Mouse (Mus musculus) kidney, embryonic 14.5 days (tissue): ENCODE measurements at regions not wholly inside any gene's neighbourhood (a gene's known extent, or its start where the extent isn't known, plus 50 kb on each side); places are given as distances from the start of the nearest gene placed in this dataset.
"Not testable (repeated sequence)": the region's sequence is repeated elsewhere in the genome, so short reads cannot be mapped to it uniquely, and the experiment has no call there.

Source experiments
- ATAC-seq: fragments of 200-750 bp; cut with Nextera tagmentation; 2 replicates; pipeline ENCODE4 v1.8.0; 2017; ENCODE audit warnings: moderate number of reproducible peaks, mild to moderate bottlenecking, moderate TSS enrichment, moderate library complexity; ENCODE audit not compliant: low FRiP score, low TSS enrichment
- H3K27ac ChIP-seq: fragments of 300-500 bp; sonication (generic); 2 replicates; pipeline ENCODE4 v1.5.1; 2014; ENCODE audit warnings: low read depth, mild to moderate bottlenecking, low read length, moderate library complexity, mixed read lengths
- H3K27me3 ChIP-seq: fragments of 300-500 bp; sonication (generic); 2 replicates; pipeline ENCODE4 v1.6.1; 2014; ENCODE audit warnings: mild to moderate bottlenecking, low read length; ENCODE audit not compliant: control insufficient read depth, insufficient read depth
- H3K36me3 ChIP-seq: fragments of 300-500 bp; sonication (generic); 2 replicates; pipeline ENCODE4 v1.6.1; 2014; ENCODE audit warnings: low read length, mixed read lengths; ENCODE audit not compliant: control insufficient read depth, insufficient read depth
- H3K4me1 ChIP-seq: fragments of 300-500 bp; sonication (generic); 2 replicates; pipeline ENCODE4 v1.6.1; 2014; ENCODE audit warnings: low read length, mixed read lengths; ENCODE audit not compliant: control insufficient read depth, insufficient read depth
- H3K4me2 ChIP-seq: fragments of 300-500 bp; sonication (generic); replicated peaks from 2 replicates; pipeline ENCODE4 v1.6.1; 2014; ENCODE audit warnings: low read depth, mild to moderate bottlenecking, low read length
- H3K4me3 ChIP-seq: fragments of 300-500 bp; sonication (generic); 2 replicates; pipeline ENCODE4 v1.5.1; 2014; ENCODE audit warnings: mild to moderate bottlenecking, low read length
- H3K9ac ChIP-seq: fragments of 300-500 bp; sonication (generic); 2 replicates; pipeline ENCODE4 v1.6.1; 2014; ENCODE audit warnings: low read depth, mild to moderate bottlenecking, low read length, moderate library complexity
- H3K9me3 ChIP-seq: fragments of 300-500 bp; sonication (generic); 2 replicates; pipeline ENCODE4 v1.6.1; 2016; ENCODE audit warnings: low read length; ENCODE audit not compliant: control insufficient read depth
- WGBS: fragments of 180-500 bp; shearing (Covaris S2); extraction: QIAGEN DNeasy Blood & Tissue Kit; methylation state at CpG from one replicate; pipeline ENCODE4 v1.1.7; 2014; 5-methylcytosine and 5-hydroxymethylcytosine counted together

GRCm38 (mm10) chr11:52460190-52460780, 64.1 kb downstream of the 9530068E07Rik start:
- Histone ChIP-seq H3K36me3 (no peaks in the 10 kb centered on the region), H3K4me2 (no peak overlapping the region), H3K27me3 (no peaks in the 10 kb centered on the region), H3K4me1 (0 out of 2 replicates have a peak, but pooled peaks cover 6% of the 10 kb centered on the region), H3K27ac (no peak overlapping the region), H3K9me3 (no peaks in the 10 kb centered on the region), H3K9ac (no peak overlapping the region), H3K4me3 (no peak overlapping the region)
- 61% methylated on average over 7 of the region's 7 CpGs for WGBS
- ATAC-seq = no peak

- H3K4me3 ChIP-seq, H3K36me3 ChIP-seq, H3K4me1 ChIP-seq, H3K4me2 ChIP-seq, H3K9me3 ChIP-seq, ATAC-seq, H3K9ac ChIP-seq, H3K27me3 ChIP-seq, H3K27ac ChIP-seq: not testable (repeated sequence)
- WGBS = 73% methylated on average over 6 of the region's 6 CpGs
These were observed 74.9 kb downstream of the 9530068E07Rik start for GRCm38 (mm10) chr11:52471128-52471527.

GRCm38 (mm10) chr11:52480111-52480510, 83.9 kb downstream of the 9530068E07Rik start:
- 65% methylated on average over 10 of the region's 10 CpGs for WGBS
- not testable (repeated sequence) for H3K27me3 ChIP-seq, H3K4me1 ChIP-seq, H3K36me3 ChIP-seq, ATAC-seq, H3K4me3 ChIP-seq, H3K9ac ChIP-seq, H3K27ac ChIP-seq, H3K4me2 ChIP-seq, H3K9me3 ChIP-seq

- H3K27ac ChIP-seq, H3K9me3 ChIP-seq, H3K27me3 ChIP-seq, H3K4me3 ChIP-seq, H3K4me1 ChIP-seq, H3K36me3 ChIP-seq, ATAC-seq, H3K4me2 ChIP-seq, H3K9ac ChIP-seq: not testable (repeated sequence)
- 62% methylated on average over 24 of the region's 24 CpGs for whole genome bisulfite sequencing
These were observed 84.5 kb downstream of the 9530068E07Rik start for GRCm38 (mm10) chr11:52480694-52481093.

GRCm38 (mm10) chr11:52483534-52483933, 87.3 kb downstream of the 9530068E07Rik start:
- WGBS = 82% methylated on average over 6 of the region's 8 CpGs
- not testable (repeated sequence) for H3K9me3 ChIP-seq, H3K4me3 ChIP-seq, H3K27ac ChIP-seq, H3K4me1 ChIP-seq, H3K36me3 ChIP-seq, H3K9ac ChIP-seq, H3K27me3 ChIP-seq, ATAC-seq, H3K4me2 ChIP-seq

- not testable (repeated sequence) for H3K4me1 ChIP-seq, H3K4me3 ChIP-seq, H3K9ac ChIP-seq, H3K9me3 ChIP-seq, H3K27ac ChIP-seq, H3K4me2 ChIP-seq, H3K36me3 ChIP-seq, H3K27me3 ChIP-seq, ATAC-seq
- WGBS = 73% methylated on average over 4 of the region's 4 CpGs
These were observed 92.3 kb downstream of the 9530068E07Rik start for GRCm38 (mm10) chr11:52488538-52488937.

GRCm38 (mm10) chr11:52493336-52493735, 97.1 kb downstream of the 9530068E07Rik start:
- Histone ChIP-seq H3K4me1 (no peaks in the 10 kb centered on the region), H3K9me3 (no peaks in the 10 kb centered on the region), H3K4me3 (no peak overlapping the region), H3K36me3 (no peaks in the 10 kb centered on the region), H3K4me2 (no peak overlapping the region), H3K27me3 (no peaks in the 10 kb centered on the region), H3K27ac (no peak overlapping the region), H3K9ac (no peak overlapping the region)
- 80% methylated on average over 6 of the region's 6 CpGs for WGBS
- ATAC-seq = no peak

GRCm38 (mm10) chr11:52496908-52497307, 100.7 kb downstream of the 9530068E07Rik start:
- H3K9ac ChIP-seq = no peak overlapping the region
- no peak overlapping the region for H3K4me2 ChIP-seq
- no peaks in the 10 kb centered on the region for H3K27me3 ChIP-seq
- no peak for ATAC-seq
- no peaks in the 10 kb centered on the region for H3K36me3 ChIP-seq
- H3K27ac ChIP-seq = no peak overlapping the region
- 96% methylated on average over 3 of the region's 3 CpGs for WGBS
- H3K4me3 ChIP-seq = no peak overlapping the region
- no peaks in the 10 kb centered on the region for H3K4me1 ChIP-seq
- no peaks in the 10 kb centered on the region for H3K9me3 ChIP-seq

GRCm38 (mm10) chr11:52502759-52503365, 106.6 kb downstream of the 9530068E07Rik start:
- Histone ChIP-seq H3K9ac (no peak overlapping the region), H3K4me3 (no peak overlapping the region), H3K4me1 (peaks cover 11% of the 10 kb centered on the region), H3K27ac (no peak overlapping the region), H3K9me3 (no peaks in the 10 kb centered on the region), H3K36me3 (no peaks in the 10 kb centered on the region), H3K4me2 (no peak overlapping the region), H3K27me3 (no peaks in the 10 kb centered on the region)
- ATAC-seq = peak; percentile 55
- WGBS = 16% methylated on average over 10 of the region's 10 CpGs
